Mouse (Mus musculus) embryo, embryonic 10.5 days (tissue): Measurements from ENCODE around the gene Tanc2.

Source experiments
- DNase-seq: peaks from one replicate; pipeline ENCODE4 v3.0.0-alpha.2; 2015; ENCODE audit warnings: low spot score

Tanc2 gene

DNA sequence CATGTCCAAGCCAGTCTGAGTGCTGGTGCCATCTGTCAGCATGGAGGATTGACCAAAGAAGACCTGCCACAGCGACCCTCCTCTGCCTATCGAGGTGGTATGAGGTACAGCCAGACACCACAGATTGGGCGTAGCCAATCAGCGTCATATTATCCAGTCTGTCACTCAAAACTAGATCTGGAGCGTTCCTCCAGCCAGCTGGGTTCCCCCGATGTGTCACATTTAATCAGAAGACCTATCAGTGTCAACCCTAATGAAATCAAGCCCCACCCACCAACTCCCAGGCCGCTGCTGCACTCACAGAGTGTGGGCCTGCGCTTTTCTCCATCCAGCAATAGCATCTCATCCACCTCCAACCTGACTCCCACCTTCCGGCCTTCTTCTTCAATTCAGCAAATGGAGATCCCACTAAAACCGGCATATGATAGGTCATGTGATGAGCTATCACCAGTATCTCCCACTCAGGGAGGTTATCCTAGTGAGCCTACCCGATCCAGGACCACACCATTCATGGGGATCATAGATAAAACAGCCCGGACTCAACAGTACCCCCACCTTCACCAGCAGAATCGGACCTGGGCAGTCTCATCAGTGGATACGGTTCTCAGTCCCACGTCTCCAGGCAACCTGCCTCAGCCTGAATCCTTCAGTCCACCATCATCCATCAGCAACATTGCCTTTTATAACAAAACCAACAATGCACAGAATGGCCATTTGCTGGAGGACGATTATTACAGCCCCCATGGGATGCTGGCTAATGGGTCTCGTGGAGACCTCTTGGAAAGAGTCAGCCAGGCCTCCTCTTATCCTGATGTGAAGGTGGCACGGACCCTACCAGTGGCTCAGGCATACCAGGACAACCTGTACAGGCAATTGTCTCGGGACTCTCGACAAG lies 333.2 kb downstream of the Tanc2 start:
- no peak for DNase-seq

DNA sequence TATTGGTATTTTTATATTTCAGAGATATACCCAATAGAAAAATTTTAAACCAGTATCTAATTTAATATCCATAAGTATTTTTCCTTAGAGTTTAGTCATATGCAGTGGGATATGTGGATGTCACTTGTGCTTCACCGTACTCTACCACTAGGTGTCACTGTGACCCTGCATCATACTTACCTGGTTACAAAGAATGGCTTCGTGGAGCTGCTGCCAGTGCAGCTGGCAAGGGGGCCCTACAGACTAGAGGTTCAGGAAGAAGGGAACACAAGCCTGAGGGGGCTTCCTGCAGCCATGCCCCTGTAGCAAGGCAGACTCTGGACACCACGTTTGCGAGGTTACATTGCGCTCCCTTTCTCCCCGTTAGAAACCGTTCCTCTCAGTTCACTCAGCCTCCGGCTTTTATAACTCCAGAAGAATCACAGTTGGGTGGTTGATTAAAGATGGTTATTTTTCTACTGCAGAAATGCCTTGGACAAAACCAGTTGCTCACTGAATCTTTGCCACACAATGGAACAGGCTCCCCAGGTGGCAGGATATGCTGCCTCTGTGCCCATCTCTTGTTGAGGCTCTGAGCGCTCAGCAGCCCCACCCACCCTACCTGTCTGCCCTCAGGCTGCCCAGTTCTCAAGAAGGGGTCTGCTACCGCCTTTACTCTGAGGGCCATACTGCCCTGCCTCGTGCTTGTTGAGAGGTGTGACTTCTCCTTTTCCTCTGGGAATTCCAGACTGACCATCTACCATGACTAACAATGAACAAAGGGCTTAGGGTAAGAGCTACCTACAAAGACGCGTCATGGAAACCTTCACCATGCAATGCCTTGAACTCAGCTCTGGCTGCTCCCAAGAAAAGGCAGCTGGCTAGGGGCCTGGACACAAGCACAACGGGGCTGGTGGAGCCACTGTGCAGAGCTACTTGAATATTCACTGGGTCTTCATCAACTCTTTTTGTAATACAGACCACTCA lies 337.6 kb downstream of the Tanc2 start:
- DNase-seq = peak; percentile 89

DNA sequence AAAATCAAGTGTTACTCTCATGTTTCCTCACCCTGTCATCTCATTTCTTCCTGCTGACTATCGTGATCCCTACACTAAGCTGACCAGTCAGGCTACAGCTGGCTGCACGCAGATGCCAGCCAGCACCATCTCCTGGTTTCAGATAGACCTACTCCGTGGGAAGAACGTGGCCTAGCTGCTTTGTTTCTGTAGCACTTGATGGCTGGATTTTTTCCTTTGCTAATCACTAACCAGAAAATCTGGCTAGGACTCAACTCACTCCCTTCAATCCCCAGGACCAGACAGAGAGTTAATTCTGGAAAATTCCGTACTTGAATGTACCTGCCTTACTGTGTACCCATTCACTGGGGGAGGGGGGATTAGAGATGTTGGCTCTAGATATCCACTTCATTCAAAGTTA lies 338.4 kb downstream of the Tanc2 start:
- no peak for DNase-seq

DNA sequence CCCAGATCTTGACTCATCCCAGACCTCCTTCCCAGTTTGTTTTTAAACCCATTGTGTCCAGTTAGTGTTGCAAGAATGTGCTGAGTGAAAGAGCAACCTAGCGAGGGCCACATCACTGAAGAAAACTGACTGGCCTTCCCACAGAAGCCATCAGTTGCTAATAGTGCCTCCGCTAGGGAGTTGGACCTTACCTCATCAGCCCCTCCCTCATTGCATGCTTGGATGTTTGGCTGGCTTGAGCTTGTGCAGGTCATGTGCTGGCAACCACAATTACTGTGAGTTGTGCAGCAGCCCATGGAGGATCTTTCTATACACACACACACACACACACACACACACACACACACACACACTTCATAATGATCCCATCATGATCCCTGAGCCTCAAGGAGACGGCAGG lies 341.6 kb downstream of the Tanc2 start:
- DNase-seq = no peak

DNA sequence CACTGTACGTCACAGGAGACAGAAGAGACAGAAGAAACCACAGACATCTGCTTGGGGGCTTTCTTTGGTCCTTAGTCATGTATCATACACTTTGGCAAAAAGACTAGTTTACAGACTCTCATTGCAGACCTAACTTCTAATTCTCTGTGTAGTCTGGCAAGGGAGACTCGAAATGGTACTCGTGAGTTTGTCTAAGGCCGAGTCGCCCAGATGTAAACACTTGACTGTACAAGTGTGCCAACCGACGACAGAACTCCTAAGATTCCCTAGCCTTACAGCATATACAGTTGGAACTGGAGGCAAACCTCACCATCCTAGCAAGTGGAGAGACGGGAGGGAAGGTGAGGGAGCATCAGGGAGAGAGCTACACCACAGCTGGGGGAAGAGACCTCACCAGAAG lies 344.0 kb downstream of the Tanc2 start:
- no peak for DNase-seq

GRCm38 (mm10) chr11:105934303-105934711 lies 344.5 kb downstream of the Tanc2 start:
- no peak for DNase-seq

DNA sequence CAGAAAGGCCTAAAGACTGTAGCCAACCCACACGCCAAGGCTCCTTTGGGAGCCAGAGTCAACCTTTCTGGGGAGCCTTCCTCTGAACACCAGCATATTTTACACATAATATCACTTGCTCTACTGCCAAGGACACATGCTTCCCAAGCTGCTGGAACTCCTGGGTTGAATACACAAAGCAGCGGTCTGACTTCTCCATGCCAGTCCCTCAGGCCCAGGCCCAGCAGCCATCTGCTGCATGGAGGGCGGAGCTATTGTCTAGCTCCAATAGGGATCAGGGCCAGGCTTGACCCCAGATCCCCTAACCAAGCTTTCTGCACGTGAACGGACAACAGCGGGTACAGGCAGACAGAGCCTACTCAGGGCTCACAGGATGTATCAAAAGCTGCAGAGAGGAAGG lies 345.0 kb downstream of the Tanc2 start:
- DNase-seq = peak; percentile 47

DNA sequence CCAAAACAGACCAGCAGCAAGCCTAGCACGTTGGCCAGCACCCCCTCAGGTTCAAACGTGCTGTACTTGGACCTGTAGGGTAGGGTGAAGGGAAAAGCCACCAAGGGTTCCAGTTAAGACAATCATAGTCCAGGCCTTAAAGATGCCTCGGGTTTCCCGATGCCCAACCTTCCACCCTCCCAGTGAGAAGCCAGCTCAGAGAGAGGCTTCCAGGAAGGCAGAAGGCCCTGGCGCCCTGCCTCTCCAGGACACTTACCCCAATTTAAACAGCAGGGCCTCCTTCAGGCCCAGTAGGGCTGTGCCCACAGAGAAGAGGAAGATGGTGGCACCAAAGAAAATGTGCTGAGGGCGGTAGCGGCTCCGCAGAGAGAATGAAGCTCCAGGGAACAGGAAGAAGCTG lies 345.7 kb downstream of the Tanc2 start:
- no peak for DNase-seq

- no peak for DNase-seq
These were observed 346.4 kb downstream of the Tanc2 start for GRCm38 (mm10) chr11:105936200-105936599.

GRCm38 (mm10) chr11:105936974-105937373 lies 347.2 kb downstream of the Tanc2 start:
- no peak for DNase-seq

DNA sequence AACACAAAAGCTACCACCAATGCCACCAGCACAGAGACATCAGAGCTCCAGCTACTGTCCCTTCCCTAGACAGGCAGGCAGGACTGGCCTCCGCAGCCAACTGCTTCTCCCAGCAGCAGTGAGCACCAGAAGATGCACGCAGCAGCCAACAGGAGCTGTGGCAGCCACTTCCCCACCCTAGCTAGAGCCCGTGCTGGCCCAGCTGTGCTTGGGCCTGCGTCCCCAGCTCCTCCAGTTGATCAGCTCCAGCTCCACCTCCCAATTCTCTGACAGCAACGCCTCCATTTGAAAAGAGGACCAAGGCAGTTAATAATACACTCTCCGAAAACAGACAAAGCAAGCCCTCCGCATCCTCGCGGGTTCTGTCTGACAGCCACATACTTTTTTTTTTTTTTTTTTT lies 349.0 kb downstream of the Tanc2 start:
- DNase-seq = no peak

DNA sequence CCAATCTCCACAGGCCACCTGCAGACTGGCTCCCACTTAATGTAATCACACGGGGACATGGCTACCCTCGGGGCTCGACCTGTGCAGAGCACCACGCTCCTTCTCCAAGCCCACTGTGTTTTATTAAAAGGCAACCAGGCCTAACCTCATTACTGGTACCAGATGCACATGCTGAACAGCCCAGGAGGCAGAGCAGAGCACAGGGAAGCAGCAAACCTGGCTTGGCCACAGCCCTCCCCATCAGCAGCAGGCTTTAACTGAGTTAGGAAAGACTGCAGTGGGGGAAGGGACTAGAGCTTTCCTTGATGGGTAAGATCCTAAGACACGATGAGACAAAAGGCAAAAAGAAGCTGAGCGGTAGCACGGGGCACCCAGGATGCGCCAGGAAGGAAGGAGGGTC lies 352.2 kb downstream of the Tanc2 start:
- DNase-seq = no peak

- DNase-seq = peak; percentile 39
These were observed 353.6 kb downstream of the Tanc2 start for GRCm38 (mm10) chr11:105943133-105944102.

- peak; percentile 80 for DNase-seq
These were observed 354.4 kb downstream of the Tanc2 start for GRCm38 (mm10) chr11:105944126-105944621.

GRCm38 (mm10) chr11:105944770-105945672 lies 355.2 kb downstream of the Tanc2 start:
- DNase-seq = peak; percentile 21

- peak; percentile 42 for DNase-seq
These were observed 356.9 kb downstream of the Tanc2 start for GRCm38 (mm10) chr11:105946694-105947154.

DNA sequence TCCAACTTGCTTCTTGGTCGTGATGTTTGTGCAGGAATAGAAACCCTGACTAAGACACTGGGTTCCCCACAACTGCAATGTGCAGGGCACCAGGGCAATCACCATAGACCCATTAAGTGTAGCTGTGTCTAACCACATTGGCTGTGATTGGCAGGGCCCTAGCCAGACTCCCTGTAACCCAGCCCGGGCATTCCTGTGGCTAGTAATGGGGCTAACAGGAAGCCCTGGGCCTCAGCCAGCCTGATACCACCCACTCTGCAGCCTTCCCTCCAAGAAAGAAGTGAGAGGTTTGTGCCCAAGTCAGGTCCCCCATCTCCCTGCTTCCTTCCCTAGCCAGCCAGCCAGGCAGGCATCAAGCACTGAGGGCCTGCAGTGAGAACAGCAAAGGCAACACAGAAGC lies 358.5 kb downstream of the Tanc2 start:
- DNase-seq = no peak

DNA sequence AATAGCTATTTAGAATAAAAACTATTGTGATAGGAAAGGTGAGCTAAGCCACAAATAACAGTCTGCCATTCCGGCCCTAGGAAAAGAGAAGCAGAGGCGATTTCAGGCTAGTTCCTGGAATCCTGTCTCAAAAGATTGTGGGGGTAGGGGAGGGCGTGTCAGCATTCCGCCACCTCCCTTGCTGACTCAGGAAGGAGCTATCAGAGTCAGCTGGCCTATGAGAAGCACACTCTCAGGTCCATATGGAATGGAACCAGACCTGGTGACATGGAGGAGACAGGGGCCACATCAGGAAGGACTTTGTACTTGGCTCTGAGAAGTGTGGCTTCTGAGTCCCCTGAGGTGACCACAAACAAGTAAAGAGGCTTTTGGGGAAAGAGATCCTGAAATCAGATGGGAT lies 360.7 kb downstream of the Tanc2 start:
- no peak for DNase-seq

GRCm38 (mm10) chr11:105951601-105952044 lies 361.8 kb downstream of the Tanc2 start:
- DNase-seq = peak; percentile 38

DNA sequence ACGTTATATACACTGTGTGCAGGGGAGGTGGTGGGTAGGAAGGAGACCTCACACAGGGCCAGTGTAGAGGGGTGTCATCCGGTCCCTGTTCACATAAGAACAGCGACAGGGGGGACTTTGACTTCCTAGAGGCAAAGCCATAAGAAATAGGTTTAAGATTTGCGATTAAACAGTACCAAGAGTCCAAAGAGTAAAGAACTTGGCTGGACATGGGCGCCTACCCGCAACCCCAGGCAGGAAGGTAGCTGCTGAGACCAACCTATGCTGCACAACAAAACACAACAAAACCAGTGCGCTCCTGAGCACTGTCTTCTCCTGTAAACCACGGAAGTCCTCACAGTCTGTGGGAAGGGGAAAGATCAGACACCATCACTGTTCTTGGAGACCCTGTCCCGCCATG lies 362.3 kb downstream of the Tanc2 start:
- DNase-seq = no peak
